Mouse (Mus musculus) forebrain, embryonic 16.5 days (tissue): ENCODE results near the gene Wnt8b. TPM values are rescaled to one million over a fixed set of nuclear protein-coding genes. Genes with fewer than 3 reads are reported as not detected.

Experiments
- ATAC-seq: fragments of 200-750 bp; cut with Nextera tagmentation; 2 replicates; pipeline ENCODE4 v1.8.0; 2017; ENCODE audit warnings: mild to moderate bottlenecking, moderate library complexity
- H3K27ac ChIP-seq: fragments of 300-500 bp; sonication (generic); 2 replicates; pipeline ENCODE4 v1.5.1; 2014; ENCODE audit warnings: low read length, control low read depth
- H3K27me3 ChIP-seq: fragments of 300-500 bp; sonication (generic); replicated peaks from 2 replicates; pipeline ENCODE4 v1.6.1; 2014; ENCODE audit warnings: low read length; ENCODE audit not compliant: control insufficient read depth, insufficient read depth
- H3K36me3 ChIP-seq: fragments of 300-500 bp; sonication (generic); 2 replicates; pipeline ENCODE4 v1.6.1; 2014; ENCODE audit not compliant: control insufficient read depth, insufficient read depth
- H3K4me1 ChIP-seq: fragments of 300-500 bp; sonication (generic); replicated peaks from 2 replicates; pipeline ENCODE4 v1.6.1; 2014; ENCODE audit warnings: low read length; ENCODE audit not compliant: control insufficient read depth, insufficient read depth
- H3K4me2 ChIP-seq: fragments of 300-500 bp; sonication (generic); 2 replicates; pipeline ENCODE4 v1.6.1; 2014; ENCODE audit warnings: mild to moderate bottlenecking, low read length, control low read depth
- H3K4me3 ChIP-seq: fragments of 300-500 bp; sonication (generic); replicated peaks from 2 replicates; pipeline ENCODE4 v1.5.1; 2014; ENCODE audit warnings: mild to moderate bottlenecking, low read length, control low read depth
- H3K9ac ChIP-seq: fragments of 300-500 bp; sonication (generic); replicated peaks from 2 replicates; pipeline ENCODE4 v1.6.1; 2014; ENCODE audit warnings: low read depth, low read length, control low read depth
- H3K9me3 ChIP-seq: fragments of 300-500 bp; sonication (generic); 2 replicates; pipeline ENCODE4 v1.6.1; 2016; ENCODE audit warnings: low read length; ENCODE audit not compliant: control insufficient read depth
- WGBS: fragments of 180-500 bp; shearing (Covaris S2); extraction: QIAGEN DNeasy Blood & Tissue Kit; methylation state at CpG from one replicate; pipeline ENCODE4 v1.1.7; 2014; 5-methylcytosine and 5-hydroxymethylcytosine counted together
- polyA plus RNA-seq: library from polyadenylated mRNA; unstranded; fragments of >200 nt; fragmentation: Nextera tagmentation; extraction: Ambion mirVana; gene quantifications from 2 replicates; pipeline ENCODE4 v1.2.1, GENCODE M21; 2015

The Wnt8b gene
- 1.6 and 2.0 TPM in 2 replicates for polyA plus RNA-seq

DNA sequence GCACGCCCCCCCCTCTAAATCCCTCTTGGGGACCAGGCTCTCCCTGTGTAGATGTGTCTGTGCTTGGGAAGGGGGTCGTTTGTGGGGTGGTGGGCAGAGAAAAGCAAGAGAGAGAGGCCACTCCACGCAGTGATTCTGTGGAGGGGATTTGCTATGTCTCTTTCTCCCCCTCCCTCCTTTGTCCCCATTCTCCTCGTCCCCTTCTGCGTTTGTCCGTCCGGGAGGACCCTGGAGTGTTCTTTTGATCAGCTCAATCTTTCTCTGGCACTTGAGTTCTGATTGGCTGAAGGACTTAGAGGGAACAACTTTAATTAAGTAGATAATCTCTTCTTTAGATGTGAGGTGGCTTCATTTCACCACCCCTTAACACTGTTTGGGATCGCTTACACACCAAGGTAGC lies at the start of gene Wnt8b:
Wnt8b (plus strand) TSS at position 345 of the 400 bp plus-strand sequence.
- no peaks in the 10 kb centered on the region for H3K4me1 ChIP-seq
- H3K36me3 ChIP-seq = no peaks in the 10 kb centered on the region
- no peak within 1 kb of the TSS for H3K4me2 ChIP-seq
- peaks cover 49% of the 10 kb centered on the region for H3K27me3 ChIP-seq
- ATAC-seq = no peak
- H3K9ac ChIP-seq = no peak within 1 kb of the TSS
- H3K4me3 ChIP-seq = no peak within 1 kb of the TSS
- WGBS = 2% methylated on average over 8 of the region's 8 CpGs
- no peaks in the 10 kb centered on the region for H3K9me3 ChIP-seq
- no peak within 1 kb of the TSS for H3K27ac ChIP-seq

DNA sequence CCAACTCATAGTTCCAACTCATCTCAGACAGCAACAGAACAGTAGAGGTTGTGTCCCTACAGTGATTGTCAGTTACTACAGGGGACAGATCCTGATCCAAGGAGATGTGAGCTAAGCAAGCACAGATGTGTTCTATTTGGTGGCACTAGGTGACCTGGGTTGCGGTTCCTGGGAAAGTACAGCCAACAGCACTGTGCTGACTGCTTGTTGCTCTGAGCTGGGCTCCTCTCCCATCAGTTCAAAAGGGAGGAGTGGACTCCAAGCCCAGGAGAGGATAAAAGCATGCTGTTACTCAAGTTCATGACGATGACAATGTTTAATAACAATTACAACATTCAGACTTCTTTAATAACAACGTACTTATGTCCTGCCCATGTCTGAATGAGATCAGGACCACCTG lies 47.5 kb upstream of the Wnt8b start:
- no peak overlapping the region for H3K4me2 ChIP-seq
- H3K27ac ChIP-seq = no peak overlapping the region
- no peak for ATAC-seq
- no peak overlapping the region for H3K9ac ChIP-seq
- H3K27me3 ChIP-seq = no peaks in the 10 kb centered on the region
- no peaks in the 10 kb centered on the region for H3K4me1 ChIP-seq
- H3K9me3 ChIP-seq = no peaks in the 10 kb centered on the region
- no peaks in the 10 kb centered on the region for H3K36me3 ChIP-seq
- 91% methylated on average over 3 of the region's 3 CpGs for WGBS
- no peak overlapping the region for H3K4me3 ChIP-seq

DNA sequence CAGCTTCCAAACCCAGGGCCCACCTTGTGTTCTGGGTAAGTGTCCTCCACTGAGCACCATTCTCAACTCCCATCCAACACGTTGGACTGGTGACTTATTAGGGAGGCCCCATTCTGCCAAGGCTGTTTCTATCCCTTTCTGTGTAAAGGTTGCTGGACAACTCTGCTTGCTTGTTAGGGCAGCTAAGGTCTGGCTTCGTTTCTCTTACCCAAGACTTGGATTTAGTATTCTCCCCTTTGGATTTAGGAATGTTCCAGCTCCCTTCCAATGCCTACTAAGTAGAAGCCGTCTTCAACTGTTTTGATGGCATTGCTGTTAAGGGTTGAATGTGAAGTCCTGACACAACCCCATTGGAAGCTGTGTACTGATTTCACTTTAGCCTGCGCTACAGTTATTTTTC lies 45.3 kb upstream of the Wnt8b start:
- Histone ChIP-seq H3K4me3 (no peak overlapping the region), H3K4me1 (no peaks in the 10 kb centered on the region), H3K27me3 (no peaks in the 10 kb centered on the region), H3K27ac (no peak overlapping the region), H3K4me2 (no peak overlapping the region), H3K9ac (no peak overlapping the region), H3K36me3 (no peaks in the 10 kb centered on the region), H3K9me3 (no peaks in the 10 kb centered on the region)
- no peak for ATAC-seq
- WGBS = 91% methylated on average over 4 of the region's 4 CpGs

DNA sequence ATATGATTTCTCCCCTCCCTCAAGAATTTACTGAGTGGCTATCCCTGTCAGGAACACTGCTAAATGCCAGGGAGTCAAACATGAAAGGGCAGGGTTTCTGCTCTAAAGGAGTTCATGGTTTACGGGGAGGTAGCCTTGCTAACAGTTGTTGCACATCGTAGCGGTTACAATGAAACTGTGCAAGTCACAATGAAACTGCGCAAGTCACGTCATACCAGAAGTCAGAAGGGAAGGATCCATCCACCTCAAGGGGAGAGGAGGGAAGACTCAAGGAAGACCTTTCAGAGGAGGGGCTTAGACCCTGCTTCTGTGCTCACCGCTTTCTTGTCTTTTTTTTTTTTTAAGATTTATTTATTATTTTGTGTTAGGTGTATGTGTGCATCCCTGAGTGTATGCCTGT lies 38.4 kb upstream of the Wnt8b start:
- no peak overlapping the region for H3K4me3 ChIP-seq
- no peaks in the 10 kb centered on the region for H3K36me3 ChIP-seq
- no peak overlapping the region for H3K9ac ChIP-seq
- WGBS = 93% methylated on average over 6 of the region's 6 CpGs
- ATAC-seq = no peak
- no peaks in the 10 kb centered on the region for H3K9me3 ChIP-seq
- H3K4me1 ChIP-seq = no peaks in the 10 kb centered on the region
- no peaks in the 10 kb centered on the region for H3K27me3 ChIP-seq
- H3K4me2 ChIP-seq = no peak overlapping the region
- no peak overlapping the region for H3K27ac ChIP-seq

DNA sequence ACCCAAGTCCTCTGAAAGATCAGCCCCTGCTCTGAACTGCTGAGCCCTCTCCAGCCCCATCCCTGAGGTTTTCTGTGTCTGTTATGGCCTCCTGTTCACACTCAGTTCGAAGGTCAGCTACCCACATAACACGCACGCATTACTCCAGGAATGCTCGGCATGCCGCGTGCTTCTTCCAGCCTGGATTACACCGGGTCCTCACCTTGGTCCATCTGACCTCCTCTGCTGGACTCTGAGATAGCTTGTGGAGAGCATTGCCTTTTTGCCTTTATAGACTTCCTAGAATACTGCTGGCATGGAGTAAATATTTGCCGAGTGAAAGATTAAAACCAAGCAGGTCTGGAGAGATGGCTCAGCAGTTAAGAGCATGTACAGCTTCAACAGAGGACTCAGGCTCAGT lies 37.9 kb upstream of the Wnt8b start:
- Histone ChIP-seq H3K4me2 (no peak overlapping the region), H3K9me3 (no peaks in the 10 kb centered on the region), H3K9ac (no peak overlapping the region), H3K4me1 (no peaks in the 10 kb centered on the region), H3K27ac (no peak overlapping the region), H3K4me3 (no peak overlapping the region), H3K27me3 (no peaks in the 10 kb centered on the region), H3K36me3 (no peaks in the 10 kb centered on the region)
- no peak for ATAC-seq
- WGBS = 92% methylated on average over 8 of the region's 8 CpGs

DNA sequence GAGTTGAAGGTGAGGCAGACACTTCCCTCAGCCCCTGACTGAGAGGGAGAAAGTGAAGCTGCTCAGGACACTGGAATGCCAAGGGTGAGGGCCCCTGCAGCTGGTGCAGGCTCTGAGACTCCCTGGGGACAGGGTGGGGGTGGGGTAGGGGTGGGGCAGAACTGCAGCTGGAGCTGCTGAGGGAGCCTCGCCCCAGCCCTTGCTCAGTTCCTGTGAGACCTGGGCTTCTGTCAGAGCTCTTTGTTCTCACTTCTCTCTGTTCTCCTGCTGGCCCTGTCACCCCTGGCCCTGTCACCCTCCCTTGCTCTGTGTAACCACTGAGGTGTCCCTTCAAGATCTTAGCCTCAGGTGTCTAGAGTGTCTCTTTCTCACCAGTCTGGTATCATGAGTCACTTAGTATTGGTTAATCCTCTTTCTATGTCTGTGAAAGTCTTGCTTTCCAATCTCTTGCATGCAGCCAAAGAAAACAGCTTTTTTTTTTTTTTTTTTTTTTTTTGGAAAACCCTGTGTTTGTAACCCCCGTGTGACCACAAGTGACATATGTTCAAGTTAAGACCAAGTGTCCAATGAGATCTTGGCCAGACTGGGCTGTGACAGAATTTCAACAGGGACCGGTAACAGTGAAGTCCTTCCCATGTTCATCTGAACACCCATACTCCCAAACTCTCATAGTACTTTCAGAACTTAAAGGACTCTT lies 35.8 kb upstream of the Wnt8b start:
- H3K27ac ChIP-seq = no peak overlapping the region
- no peak overlapping the region for H3K9ac ChIP-seq
- H3K36me3 ChIP-seq = no peaks in the 10 kb centered on the region
- 64% methylated on average over 3 of the region's 3 CpGs for WGBS
- H3K4me2 ChIP-seq = no peak overlapping the region
- H3K9me3 ChIP-seq = no peaks in the 10 kb centered on the region
- H3K4me1 ChIP-seq = no peaks in the 10 kb centered on the region
- ATAC-seq = no peak
- H3K27me3 ChIP-seq = no peaks in the 10 kb centered on the region
- H3K4me3 ChIP-seq = no peak overlapping the region

DNA sequence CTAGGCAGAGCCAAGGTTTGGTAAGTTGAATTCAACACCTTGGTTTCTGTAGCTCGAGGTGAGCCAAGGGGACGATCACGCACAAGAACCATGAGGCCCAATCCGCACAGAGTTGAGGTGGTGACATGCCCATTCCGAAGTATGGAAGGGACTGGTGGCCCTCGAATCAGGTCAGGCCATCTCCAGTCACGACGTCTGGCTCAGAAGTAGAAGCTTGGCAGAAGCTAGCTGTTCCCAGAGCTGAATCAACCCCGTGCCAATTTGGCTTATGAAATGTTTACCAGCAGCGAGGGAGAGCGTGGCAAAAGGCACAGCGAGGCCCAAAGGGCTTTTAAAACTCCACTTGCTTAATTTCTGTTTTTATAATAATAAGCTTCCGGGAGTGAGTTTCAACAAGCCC lies 34.6 kb upstream of the Wnt8b start:
- H3K4me3 ChIP-seq = no peak overlapping the region
- H3K9ac ChIP-seq = no peak overlapping the region
- H3K4me1 ChIP-seq = no peaks in the 10 kb centered on the region
- no peaks in the 10 kb centered on the region for H3K9me3 ChIP-seq
- ATAC-seq = no peak
- no peak overlapping the region for H3K4me2 ChIP-seq
- H3K27ac ChIP-seq = no peak overlapping the region
- 83% methylated on average over 13 of the region's 13 CpGs for WGBS
- H3K36me3 ChIP-seq = no peaks in the 10 kb centered on the region
- no peaks in the 10 kb centered on the region for H3K27me3 ChIP-seq

DNA sequence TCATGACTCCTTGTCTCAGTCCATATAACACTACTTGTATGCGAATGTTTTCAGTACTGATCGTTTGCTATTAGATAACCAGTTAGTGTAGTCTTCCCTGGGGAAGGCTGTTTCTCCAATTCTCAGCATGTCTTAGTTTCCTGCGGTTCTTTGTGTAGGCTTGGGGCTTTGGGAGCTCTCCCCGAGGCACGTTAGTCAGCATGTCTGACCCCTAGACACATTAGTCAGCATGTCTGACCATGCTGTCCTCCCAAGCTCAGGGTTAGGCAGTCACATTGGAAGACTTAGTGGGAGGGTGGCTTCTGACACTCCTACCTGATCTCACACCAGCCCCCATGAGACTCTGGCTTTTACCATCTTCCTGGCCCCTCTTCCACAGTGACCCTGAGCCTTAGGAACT lies 32.8 kb upstream of the Wnt8b start:
- Histone ChIP-seq H3K36me3 (no peaks in the 10 kb centered on the region), H3K4me3 (no peak overlapping the region), H3K27me3 (no peaks in the 10 kb centered on the region)

DNA sequence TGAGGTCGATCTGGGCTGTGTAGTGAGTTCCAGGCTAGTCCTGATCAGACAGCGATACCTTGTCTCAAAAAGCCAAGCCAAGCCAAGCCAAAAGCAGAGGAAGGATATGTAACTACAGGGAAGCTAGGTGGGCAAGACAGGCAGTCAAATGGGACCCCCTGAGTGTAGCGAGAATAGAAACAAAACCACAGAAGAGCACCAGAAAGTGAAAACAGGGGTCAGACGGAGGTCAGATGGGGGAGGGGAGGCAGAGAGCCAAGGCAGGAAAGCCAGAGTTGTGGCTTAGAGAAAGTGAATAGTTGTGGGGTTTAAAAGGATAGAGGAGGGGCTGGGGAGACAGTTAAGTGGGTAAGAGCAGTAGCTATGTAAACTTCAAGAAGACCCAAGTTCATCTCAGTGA lies 31.8 kb upstream of the Wnt8b start:
- H3K27me3 ChIP-seq = no peaks in the 10 kb centered on the region
- no peak overlapping the region for H3K9ac ChIP-seq
- no peak for ATAC-seq
- no peak overlapping the region for H3K27ac ChIP-seq
- no peaks in the 10 kb centered on the region for H3K36me3 ChIP-seq
- H3K4me2 ChIP-seq = no peak overlapping the region
- no peak overlapping the region for H3K4me3 ChIP-seq
- H3K9me3 ChIP-seq = no peaks in the 10 kb centered on the region
- 52% methylated on average over 4 of the region's 4 CpGs for WGBS
- H3K4me1 ChIP-seq = no peaks in the 10 kb centered on the region

More for the DNA sequence above, 32.8 kb upstream of the Wnt8b start:
- 84% methylated on average over 5 of the region's 5 CpGs for WGBS
- Histone ChIP-seq H3K9ac (no peak overlapping the region), H3K4me2 (no peak overlapping the region), H3K9me3 (no peaks in the 10 kb centered on the region), H3K27ac (no peak overlapping the region), H3K4me1 (no peaks in the 10 kb centered on the region)
- ATAC-seq = no peak

DNA sequence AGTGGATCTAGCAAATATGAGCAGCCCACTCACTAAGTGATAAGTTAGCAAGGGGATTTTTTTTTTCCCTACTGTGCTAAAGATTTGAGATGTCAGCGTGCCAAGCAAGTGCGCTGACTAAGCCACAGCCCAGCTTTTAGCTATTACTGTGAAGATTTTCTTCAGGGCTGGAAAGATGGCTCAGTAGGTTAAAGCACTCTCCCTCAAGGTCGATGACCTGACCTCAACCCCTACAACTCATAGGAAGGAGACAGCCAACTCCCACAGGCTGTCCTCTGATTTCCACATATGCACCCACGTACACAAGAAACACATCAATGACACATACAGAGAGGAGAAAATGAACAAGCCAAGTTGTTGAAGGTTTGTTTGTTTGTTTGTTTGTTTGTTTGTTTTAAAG lies 31.1 kb upstream of the Wnt8b start:
- Histone ChIP-seq H3K27me3 (no peaks in the 10 kb centered on the region), H3K4me1 (no peaks in the 10 kb centered on the region), H3K9me3 (peaks cover under 1% of the 10 kb centered on the region; the same call in 1 of the 2 replicates), H3K4me3 (no peak overlapping the region), H3K9ac (no peak overlapping the region), H3K36me3 (no peaks in the 10 kb centered on the region), H3K27ac (no peak overlapping the region), H3K4me2 (no peak overlapping the region)
- WGBS = 93% methylated on average over 4 of the region's 4 CpGs
- no peak for ATAC-seq
